Mouse (Mus musculus) spleen, adult 18-20 months (tissue): ENCODE measurements around the gene Prss40.
"Not testable (repeated sequence)": the region's sequence is repeated elsewhere in the genome, so short reads cannot be mapped to it uniquely, and the experiment has no call there.

Experiments used
- DNase-seq, 2 experiments: peaks; one replicate each; pipeline ENCODE4 v3.0.0; 2022; ENCODE audit warnings: mixed read lengths in 2 of 2

Gene Prss40

DNA sequence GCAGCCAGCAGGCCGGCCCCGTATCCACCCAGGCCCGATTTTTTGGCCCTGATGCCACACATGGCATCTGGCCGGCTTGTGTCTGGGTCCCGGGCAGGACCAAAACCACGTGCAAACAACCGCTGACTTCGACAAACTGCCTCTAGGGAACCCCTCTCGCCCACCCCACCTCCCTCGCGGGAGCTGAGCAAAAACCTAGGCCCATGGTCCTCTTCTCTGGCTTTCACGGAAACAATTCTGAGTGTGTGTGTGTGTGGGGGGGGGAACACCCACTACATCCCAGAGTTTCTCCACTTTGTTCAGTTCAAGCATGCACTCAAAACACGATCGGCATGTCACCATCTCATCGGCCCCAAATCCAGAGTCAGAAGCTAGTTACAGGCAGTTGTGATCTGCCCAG lies at the start of gene Prss40:
Prss40 (minus strand) TSS at position 101 of the 400 bp plus-strand sequence.
- no peak for DNase-seq

DNA sequence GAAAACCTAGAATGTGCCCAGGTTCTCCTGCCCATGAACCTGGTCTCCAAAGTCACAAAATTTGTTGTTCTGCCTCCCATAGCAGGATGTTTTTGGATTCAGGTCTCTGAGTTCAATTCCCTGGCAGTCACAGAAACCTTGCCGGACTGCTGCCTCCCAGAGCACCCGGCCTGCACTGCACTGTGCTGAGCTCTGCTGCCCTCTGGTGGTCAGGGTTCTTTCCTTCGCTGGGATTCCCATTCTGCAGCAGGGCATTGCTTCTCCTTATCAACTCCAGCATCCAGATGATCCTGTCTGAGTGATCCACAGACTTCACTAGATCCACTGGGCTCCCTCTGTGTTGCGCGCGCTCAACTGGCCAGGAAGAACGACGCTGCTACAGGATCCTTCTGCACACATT lies 41.6 kb upstream of the Prss40 start:
- peak; percentile 29 to 67 for DNase-seq

DNA sequence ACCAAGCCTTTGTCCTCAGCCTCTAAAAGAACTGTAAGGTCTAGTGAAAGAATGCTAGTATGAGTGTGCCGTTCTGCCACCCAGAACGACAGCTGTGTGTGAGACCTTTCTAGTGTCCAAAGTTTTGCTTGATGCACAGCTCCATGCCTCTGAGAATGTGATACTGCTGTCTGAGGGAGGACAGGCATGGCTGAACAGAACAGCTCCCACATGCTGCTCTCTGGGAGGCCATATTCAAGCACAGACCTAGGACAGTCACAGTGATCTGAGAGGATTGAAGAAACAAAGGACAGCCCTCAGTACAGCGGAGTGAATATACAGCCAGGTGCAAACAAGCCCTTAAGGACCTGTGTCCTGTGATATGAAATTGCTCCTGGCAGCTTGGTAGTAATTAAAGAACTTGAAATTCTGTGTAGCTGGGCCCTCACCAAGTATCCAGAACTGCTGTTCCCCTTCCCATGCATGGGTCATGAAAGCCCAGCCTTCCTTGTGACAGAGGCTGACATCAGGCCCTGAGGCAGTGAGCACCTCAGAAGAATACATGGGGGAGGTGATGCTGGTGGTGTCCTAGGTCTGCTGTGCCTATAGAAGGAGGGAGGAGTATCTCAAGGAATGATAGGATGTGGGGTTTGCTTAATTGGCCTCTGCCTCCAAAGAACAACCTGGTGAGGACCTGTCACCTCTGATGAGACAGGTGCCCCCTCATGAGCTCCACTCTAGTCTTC lies 40.7 kb upstream of the Prss40 start:
- DNase-seq, result no peak

GRCm38 (mm10) chr1:34600000-34600399 lies 39.3 kb upstream of the Prss40 start:
- no peak for DNase-seq

- no peak for DNase-seq
These were observed 26.8 kb upstream of the Prss40 start for GRCm38 (mm10) chr1:34587298-34588096.

DNA sequence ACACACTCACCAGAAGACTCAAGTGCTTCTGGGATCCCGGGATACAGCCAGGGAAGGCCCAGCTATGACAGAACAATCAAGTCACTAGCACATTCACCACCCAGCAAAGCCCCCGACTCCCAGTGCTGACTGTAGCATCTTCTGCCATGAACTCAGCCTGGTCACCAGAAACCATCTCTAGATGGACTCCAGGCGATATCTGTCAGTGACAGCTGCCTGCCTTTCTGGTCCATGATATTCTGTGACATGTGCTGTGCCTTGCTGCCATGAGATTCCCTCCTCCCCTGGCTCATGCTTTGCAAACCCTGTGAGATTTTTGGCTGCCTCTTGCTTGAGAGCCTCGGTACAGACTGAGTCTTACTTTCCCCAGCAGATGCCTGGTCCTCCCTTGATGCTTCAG lies 24.0 kb upstream of the Prss40 start:
- DNase-seq, result no peak

DNA sequence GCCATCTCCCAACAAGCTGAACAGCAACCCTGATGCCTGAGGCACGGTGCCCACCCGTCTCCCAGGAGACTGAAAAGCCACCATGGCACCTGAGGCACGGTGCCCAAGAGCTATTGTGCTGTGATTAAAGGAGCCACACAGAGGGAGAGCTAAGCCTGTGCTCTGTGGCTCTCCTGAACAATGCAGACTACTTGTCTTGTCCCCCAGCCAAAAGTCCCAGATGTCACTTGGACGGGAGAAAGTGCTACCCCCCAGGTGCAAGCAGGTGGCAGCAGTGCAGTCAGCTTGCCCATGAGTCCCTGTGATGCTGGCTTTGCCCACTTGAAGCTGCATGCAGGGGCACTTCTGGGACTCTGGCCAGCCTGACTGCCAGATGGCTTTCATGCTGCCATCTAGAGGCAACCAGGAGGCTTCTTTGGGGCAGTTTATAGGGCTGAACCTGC lies 23.1 kb upstream of the Prss40 start:
- DNase-seq, result no peak

- DNase-seq, result no peak
These were observed 21.5 kb upstream of the Prss40 start for GRCm38 (mm10) chr1:34582218-34582617.

DNA sequence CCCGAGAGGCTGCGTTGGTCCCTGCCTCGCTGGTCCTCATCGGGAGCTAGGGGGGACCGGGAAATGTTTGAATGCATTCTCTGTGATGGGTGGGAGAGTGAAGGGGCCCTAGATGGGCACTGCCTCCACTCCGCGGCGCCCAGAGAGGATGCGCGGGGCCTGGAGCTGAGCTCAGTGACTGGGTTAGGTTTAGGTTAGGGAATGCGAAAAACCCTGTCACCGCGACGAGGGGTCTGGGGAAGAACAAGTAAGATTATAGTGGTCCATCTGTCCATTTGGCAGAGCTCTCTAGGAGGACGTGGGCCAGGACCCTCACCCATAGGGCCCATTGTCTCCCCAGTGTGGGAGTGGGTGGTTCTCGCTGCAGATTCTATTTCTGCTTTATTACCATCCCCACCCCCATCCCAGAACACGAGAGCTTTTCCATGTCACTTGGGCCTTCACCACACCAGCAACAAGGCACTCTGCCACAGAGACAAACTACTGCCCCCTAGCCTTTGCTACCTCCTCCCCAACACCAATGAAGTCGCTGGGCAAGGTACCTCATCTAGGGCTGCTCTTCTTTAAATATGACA lies 19.1 kb upstream of the Prss40 start:
- no peak for DNase-seq

DNA sequence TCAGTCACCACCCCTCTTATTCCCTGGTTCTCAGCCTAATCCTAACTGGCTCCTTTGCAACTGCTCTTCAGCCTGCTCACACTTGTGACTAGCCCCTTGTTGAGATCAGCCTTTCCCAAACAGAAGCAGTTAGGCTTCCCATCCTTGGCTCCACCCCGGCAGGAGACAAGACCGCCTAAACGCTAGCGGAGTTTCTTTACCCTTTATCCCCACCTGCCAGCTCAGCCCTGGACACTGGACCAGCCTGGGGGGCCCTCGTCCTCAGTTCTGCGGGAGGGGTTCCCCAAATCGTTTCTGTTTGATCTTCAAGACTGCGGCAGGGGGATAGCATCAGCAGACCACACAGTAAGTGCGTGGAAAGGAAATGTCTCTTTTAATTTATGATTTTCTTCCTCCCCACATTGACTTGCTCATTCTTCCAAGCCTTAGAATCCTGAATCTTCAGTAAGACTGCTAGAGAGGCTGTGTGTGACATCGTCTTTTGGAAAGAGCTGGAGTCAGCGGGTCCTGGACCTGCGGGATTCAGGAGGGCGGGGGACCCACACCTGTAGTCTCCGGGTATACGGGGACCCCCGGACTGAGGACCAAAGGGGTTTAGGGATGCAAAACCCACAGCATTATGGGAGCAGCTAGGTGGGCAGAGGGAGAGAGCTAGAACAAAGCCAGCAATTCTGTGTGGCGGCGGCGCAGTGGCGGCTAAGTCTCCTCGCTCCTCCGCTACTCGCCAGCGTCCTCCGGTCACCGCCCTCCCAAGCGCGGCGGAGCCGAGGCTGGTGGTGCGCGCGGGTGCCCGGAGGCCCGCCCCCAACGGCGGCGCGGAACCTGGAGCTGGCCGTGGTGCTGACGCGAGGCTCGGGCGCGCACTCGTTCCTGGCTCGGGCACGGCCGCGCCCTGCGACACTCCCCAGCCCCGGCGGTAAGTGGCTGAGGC lies 18.4 kb upstream of the Prss40 start, which contains the start of gene Amer3:
Amer3 (plus strand) TSS at position 807 of the 931 bp plus-strand sequence.
- peak in 1 of 2 experiments; percentile 39 for DNase-seq

GRCm38 (mm10) chr1:34573221-34573620 lies 12.5 kb upstream of the Prss40 start:
- no peak for DNase-seq

DNA sequence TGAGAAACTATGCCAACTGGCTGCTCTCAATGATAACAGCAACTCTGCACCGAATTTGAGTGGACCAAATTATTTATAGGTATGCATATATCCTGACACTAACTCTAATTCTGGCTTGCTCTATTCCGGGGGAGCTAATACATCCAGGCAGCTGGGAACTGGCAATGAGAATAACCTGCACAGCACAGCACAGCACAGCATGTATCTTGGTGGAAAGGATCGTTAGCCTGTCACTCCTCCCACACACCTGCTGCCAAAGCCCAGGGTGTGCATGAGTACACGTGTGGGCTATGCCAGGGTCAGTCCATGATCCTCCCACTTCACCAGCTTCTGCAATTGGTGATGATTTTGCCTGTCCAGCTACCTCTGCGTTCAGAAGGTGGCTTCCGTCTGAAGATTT lies 10.7 kb upstream of the Prss40 start:
- no peak for DNase-seq

DNA sequence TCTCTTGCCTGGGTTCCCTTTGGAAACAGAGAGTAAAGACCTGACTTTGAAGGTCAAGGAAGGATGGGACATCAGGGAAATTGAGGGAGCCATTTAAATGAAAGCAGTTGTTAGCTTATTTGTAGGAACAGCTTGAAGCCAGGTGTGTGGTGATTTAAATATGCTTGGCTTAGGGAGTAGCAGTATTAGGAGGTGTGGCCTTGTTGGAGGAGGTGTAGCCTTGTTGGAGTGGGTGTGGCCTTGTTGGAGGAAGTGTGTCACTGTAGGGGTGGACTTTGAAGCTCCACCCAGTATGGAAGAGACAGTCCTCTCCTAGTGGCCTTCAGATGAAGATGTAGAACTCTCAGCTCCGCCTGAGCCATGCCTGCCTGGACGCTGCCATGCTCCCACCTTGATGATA lies 9.1 kb upstream of the Prss40 start:
- no peak for DNase-seq

- DNase-seq, result no peak
These were observed 7.4 kb upstream of the Prss40 start for GRCm38 (mm10) chr1:34568120-34568519.

GRCm38 (mm10) chr1:34564383-34565045 lies 3.8 kb upstream of the Prss40 start:
- no peak for DNase-seq

DNA sequence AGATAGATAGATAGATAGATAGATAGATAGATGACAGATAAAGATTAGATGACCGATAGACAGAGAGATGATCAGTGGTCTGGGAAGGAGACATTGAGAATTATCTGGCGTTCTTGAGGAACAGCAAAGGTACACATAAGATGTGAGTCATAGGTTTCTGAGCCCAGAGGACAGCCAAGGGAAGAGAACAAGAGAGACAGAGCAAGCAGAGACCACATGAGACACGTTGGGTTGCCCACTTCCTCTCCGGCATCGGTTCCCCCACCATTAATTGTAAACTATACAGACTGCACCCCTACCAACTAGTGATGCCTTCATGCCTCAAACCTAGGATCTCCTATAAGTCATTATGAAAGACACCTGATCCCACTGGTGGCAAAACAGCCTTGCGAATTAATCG lies 6.5 kb downstream of the Prss40 start:
- no peak for DNase-seq

- DNase-seq, result no peak
These were observed 7.1 kb downstream of the Prss40 start for GRCm38 (mm10) chr1:34553690-34554089.

DNA sequence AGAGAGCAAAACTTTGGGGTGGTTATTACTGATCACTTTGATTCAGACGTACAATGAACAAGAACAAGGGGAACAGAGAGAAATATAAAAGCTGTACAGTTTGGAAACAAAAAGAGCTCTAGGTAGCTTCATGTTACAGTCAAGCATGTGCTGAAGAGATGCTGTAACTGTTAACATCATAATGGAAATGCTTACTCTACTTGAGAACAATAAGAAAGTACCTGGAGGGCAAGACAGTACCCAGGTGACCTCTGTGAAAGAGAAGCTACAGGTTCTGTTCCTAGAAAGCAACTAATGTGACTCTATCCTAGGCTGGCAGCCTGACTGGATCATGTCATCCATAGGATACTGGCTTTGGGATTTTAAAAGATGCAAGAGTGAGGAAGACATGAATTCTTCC lies 13.7 kb downstream of the Prss40 start:
- no peak for DNase-seq

GRCm38 (mm10) chr1:34536767-34537485 lies 23.8 kb downstream of the Prss40 start:
- no peak for DNase-seq

DNA sequence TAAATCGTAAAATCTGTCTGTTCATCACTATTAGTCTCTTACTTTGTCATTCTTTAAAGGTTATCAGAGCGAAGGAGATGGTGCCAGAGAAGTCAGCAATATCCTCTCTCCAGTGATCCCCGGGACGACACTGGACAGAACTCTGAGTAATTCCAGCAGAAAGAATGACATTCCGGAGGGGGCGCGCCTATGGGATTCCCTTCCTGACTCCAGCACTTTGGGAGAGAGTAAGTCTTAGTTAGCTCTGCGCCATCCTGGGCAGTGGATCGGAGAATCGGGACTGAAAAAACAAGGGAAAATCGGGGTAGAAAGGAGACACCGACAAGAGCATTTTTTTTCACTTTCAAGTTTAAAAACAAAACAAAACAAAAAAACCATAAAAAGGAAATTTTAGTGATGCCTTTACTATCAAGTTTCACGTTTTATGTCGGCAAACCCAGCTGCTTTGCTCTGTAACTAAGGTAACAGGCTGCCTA lies 24.4 kb downstream of the Prss40 start:
- no peak for DNase-seq

DNA sequence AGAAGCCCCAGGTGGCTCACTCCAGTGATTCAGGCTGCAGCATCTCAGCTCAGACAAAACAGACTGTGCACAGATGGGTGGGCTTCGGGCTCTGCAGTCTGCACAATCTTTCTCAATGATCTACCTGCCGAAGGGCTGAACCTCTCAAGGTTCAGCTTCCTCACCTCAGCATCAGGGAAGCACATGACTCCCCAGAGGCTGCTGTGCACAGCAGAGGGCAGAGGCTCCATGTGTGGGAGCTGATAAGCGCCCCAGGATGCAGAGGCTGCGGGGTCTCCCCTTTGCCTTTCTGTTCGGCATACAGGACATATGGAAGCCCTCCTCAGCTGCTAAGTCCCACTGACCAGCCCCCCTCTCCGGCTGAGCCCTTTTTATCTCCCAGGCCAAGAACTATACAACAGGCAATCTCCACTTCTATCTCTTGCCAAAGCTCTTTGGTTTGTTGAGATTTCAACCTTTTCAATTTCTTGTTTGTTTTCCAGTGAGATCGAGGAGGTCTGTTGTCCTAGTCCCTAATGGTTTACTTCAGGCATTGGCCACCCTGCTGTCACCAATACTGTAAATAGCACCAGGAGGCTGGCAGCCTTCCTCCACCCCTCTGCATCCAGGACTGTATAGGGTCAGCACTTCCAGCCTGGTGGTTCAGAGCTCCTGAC lies 25.6 kb downstream of the Prss40 start, which contains the start of gene Cfc1:
Cfc1 (plus strand) TSS at position 606 of the 656 bp plus-strand sequence.
- not testable (repeated sequence) for DNase-seq
